8 mouse cellular contexts compared by ENCODE assay signal in the genomic region with DNA sequence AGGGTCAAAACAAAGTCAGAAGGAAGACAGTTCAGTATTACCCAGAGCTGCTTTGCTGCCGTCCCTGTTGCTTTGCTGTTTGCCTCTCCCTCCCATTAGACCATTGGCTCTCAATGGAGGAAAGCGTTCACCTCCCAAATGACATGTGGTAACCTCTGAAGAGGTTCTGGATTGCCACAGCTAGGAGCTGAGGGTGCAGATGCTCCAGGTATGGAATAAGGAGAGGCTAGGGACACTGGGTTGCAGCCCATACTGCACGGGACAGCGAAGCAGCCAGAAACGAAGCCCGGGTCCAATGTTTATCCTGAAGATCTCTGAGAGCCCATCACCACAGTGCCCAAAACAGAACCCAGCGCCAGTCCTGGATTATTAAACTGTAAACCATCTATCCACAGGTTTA. TPM values are rescaled to one million over a fixed set of nuclear protein-coding genes. Genes with fewer than 3 reads are reported as not detected.
DNase-seq lines count a peak whose midpoint lies in the region; ATAC-seq lines count a peak whose summit lies in the region.

No protein-coding gene starts in this region.

- no peak overlapping the region for H3K4me2 ChIP-seq in heart, embryonic 14.5 days (ENCODE audit: low read length)
- H3K4me2 ChIP-seq in hindbrain, embryonic 12.5 days (replicated peaks): no peak overlapping the region
- H3K4me2 ChIP-seq in midbrain, embryonic 12.5 days (replicated peaks): no peak overlapping the region

- no peaks in the 10 kb centered on the region for H3K36me3 ChIP-seq in heart, embryonic 14.5 days (ENCODE audit: control insufficient read depth, insufficient read depth, low read length)
- no peaks in the 10 kb centered on the region for H3K36me3 ChIP-seq in hindbrain, embryonic 12.5 days
- no peaks in the 10 kb centered on the region for H3K36me3 ChIP-seq in midbrain, embryonic 12.5 days

- no peaks in the 10 kb centered on the region for H3K9me3 ChIP-seq in heart, embryonic 14.5 days (ENCODE audit: control insufficient read depth, low read length)
- no peaks in the 10 kb centered on the region for H3K9me3 ChIP-seq in hindbrain, embryonic 12.5 days (replicated peaks)
- H3K9me3 ChIP-seq in midbrain, embryonic 12.5 days: no peaks in the 10 kb centered on the region

- no peak for ATAC-seq in heart, embryonic 14.5 days (ENCODE audit: insufficient number of reproducible peaks, insufficient read depth, low FRiP score, low read depth)
- ATAC-seq in hindbrain, embryonic 12.5 days (ENCODE audit: low FRiP score): no peak
- no peak for ATAC-seq in midbrain, embryonic 12.5 days (ENCODE audit: low FRiP score, low read depth)

- H3K27me3 ChIP-seq in heart, embryonic 14.5 days (ENCODE audit: control insufficient read depth, insufficient read depth, low read length): no peaks in the 10 kb centered on the region
- H3K27me3 ChIP-seq in hindbrain, embryonic 12.5 days: no peaks in the 10 kb centered on the region
- H3K27me3 ChIP-seq in midbrain, embryonic 12.5 days: no peaks in the 10 kb centered on the region

- peak overlapping the region; percentile 79; the same call in 1 of the 2 replicates for H3K9ac ChIP-seq in heart, embryonic 14.5 days (ENCODE audit: low read length)
- H3K9ac ChIP-seq in hindbrain, embryonic 12.5 days: peak overlapping the region; percentile 35
- H3K9ac ChIP-seq in midbrain, embryonic 12.5 days (replicated peaks): 0 out of 2 replicates have a peak overlapping the region, but pooled peaks have one; percentile 35

- WGBS in heart, embryonic 14.5 days: 59% methylated on average over 7 of the region's 7 CpGs
- 66% methylated on average over 7 of the region's 7 CpGs for WGBS in hindbrain, embryonic 12.5 days
- WGBS in midbrain, embryonic 12.5 days: 78% methylated on average over 7 of the region's 7 CpGs

- DNase-seq in heart, postnatal 36 days: no peak
- DNase-seq in c-Kit-negative CD71-positive TER-119-positive erythroid progenitor cells, embryonic 14.5 days (ENCODE audit: low read depth, low spot score): peak; percentile 22
- DNase-seq in frontal cortex, postnatal 25 days (ENCODE audit: low spot score in 2 of 2): no peak
- DNase-seq in ovary, adult 18-20 months (ENCODE audit: low spot score): no peak
- no peak for DNase-seq in thymus, postnatal 4 days

- peak overlapping the region; percentile 87 to 99; a peak in 3 of 4 replicates for H3K27ac ChIP-seq in heart, embryonic 14.5 days (replicated peaks in 1 of 2; ENCODE audit: control insufficient read depth in 1 of 2, insufficient read depth in 1 of 2, low read depth in 2 of 2, low read length in 2 of 2)
- peak overlapping the region; percentile 100 for H3K27ac ChIP-seq in hindbrain, embryonic 12.5 days
- H3K27ac ChIP-seq in midbrain, embryonic 12.5 days (replicated peaks): peak overlapping the region; percentile 99

- intact Hi-C loops in heart, postnatal 36 days (cut with DNase I): no loop called here

- H3K4me1 ChIP-seq in heart, embryonic 14.5 days (ENCODE audit: control insufficient read depth in 2 of 2, insufficient read depth in 2 of 2, low read length in 2 of 2): peaks cover 42 to 56% of the 10 kb centered on the region in 2 experiments
- peaks cover 57% of the 10 kb centered on the region for H3K4me1 ChIP-seq in hindbrain, embryonic 12.5 days
- H3K4me1 ChIP-seq in midbrain, embryonic 12.5 days: peaks cover 57% of the 10 kb centered on the region

- H3K4me3 ChIP-seq in heart, embryonic 14.5 days (ENCODE audit: control insufficient read depth in 1 of 2, insufficient read depth in 1 of 2, low read depth in 1 of 2, low read length in 2 of 2): no peak overlapping the region
- no peak overlapping the region for H3K4me3 ChIP-seq in hindbrain, embryonic 12.5 days
- H3K4me3 ChIP-seq in midbrain, embryonic 12.5 days: no peak overlapping the region

RNA-seq across cellular contexts. Expression of gene Zmynd8, which starts 9.6 kb away (rescaled TPM):
- 35.9 and 38.0 TPM in 2 replicates for polyA plus RNA-seq in heart, embryonic 14.5 days (2014; fragmentation: Nextera tagmentation; extraction: Ambion mirVana)
- total RNA-seq in heart, postnatal 36 days (2021): 10 to 100 TPM; 46.5 to 48.0 TPM
- 71.8 and 72.1 TPM in 2 replicates for polyA plus RNA-seq in hindbrain, embryonic 12.5 days (2016; fragmentation: Nextera tagmentation; extraction: Ambion mirVana)
- 70.6 and 71.2 TPM in 2 replicates for polyA plus RNA-seq in midbrain, embryonic 12.5 days (2016; fragmentation: Nextera tagmentation; extraction: Ambion mirVana)
